In the genomic region with DNA sequence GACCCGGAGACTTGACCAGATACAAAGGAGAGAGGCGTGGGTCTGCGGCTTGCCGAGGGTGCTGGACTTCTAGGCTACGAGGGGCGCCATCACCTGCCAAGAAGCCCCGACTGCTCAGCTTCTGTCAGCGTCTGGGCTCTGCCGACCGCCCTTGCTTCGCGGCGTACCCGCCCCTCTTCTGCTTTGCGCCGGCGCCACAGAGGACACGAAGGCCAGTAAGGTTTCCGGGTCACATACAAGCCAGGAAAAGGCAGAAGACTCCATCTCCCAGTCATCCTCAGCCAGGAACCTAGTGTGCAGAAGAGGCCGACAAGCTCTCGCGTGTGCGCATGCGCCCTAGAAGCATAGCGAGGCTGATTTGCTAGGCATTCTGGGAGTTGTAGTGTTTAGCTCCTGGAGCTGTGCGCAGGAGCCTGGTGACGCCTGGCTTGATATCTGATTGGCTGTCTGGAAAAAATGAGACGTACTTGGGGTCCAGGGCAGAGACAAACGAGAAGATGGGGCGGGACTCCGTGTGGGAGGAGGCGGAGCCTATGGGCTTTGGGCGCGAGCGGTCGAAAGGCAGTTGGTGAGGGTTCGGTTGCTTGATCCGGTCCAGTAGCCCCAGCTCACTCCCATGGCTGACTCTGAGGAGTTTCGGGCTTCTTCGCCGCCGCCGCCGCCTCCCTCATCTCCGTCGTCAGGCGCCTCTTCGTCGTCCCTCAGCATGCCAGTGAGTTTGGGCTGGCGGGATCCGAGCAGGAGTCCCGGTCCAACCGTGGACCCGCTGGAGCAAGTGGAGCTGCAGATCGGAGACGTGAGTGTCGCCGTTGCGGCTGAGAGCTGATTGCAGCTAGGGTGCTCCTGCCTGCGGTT, we compare ENCODE assay signal across 8 mouse cellular contexts. TPM values are rescaled to one million over a fixed set of nuclear protein-coding genes. Genes with fewer than 3 reads are reported as not detected.
DNase-seq lines count a peak whose midpoint lies in the region; ATAC-seq and TF ChIP-seq lines count a peak whose summit lies in the region.

A gene (plus strand): TSS at position 519 of the 855 bp plus-strand sequence.

- ATAC-seq in heart, embryonic 15.5 days (replicated peaks; ENCODE audit: insufficient number of reproducible peaks, insufficient read depth, low FRiP score, low read depth), result peak; percentile 98
- ATAC-seq in liver, embryonic 14.5 days (ENCODE audit: insufficient read depth), result peak; percentile 98
- peak; percentile 99 for ATAC-seq in neural tube, embryonic 11.5 days (ENCODE audit: insufficient read depth, low FRiP score, low TSS enrichment)
- ATAC-seq in stomach, postnatal 0 days (ENCODE audit: low FRiP score, low TSS enrichment), result peak; percentile 99

- H3K9me3 ChIP-seq in forebrain, embryonic 10.5 days, result peaks cover 19% of the 10 kb centered on the region
- no peaks in the 10 kb centered on the region for H3K9me3 ChIP-seq in heart, embryonic 15.5 days (replicated peaks)
- no peaks in the 10 kb centered on the region; the same call in 1 of the 2 replicates for H3K9me3 ChIP-seq in liver, embryonic 14.5 days (ENCODE audit: control insufficient read depth, low read length)
- H3K9me3 ChIP-seq in neural tube, embryonic 11.5 days (ENCODE audit: control insufficient read depth, low read length), result no peaks in the 10 kb centered on the region
- H3K9me3 ChIP-seq in stomach, postnatal 0 days (ENCODE audit: control insufficient read depth, low read length), result no peaks in the 10 kb centered on the region

- H3K36me3 ChIP-seq in forebrain, embryonic 10.5 days (replicated peaks), result peaks cover 30% of the 10 kb centered on the region
- H3K36me3 ChIP-seq in heart, embryonic 15.5 days, result peaks cover 22% of the 10 kb centered on the region
- peaks cover 18% of the 10 kb centered on the region for H3K36me3 ChIP-seq in liver, embryonic 14.5 days (replicated peaks; ENCODE audit: control insufficient read depth, insufficient read depth, low read depth)
- H3K36me3 ChIP-seq in neural tube, embryonic 11.5 days (ENCODE audit: control insufficient read depth, insufficient read depth, low read length), result peaks cover 10% of the 10 kb centered on the region
- peaks cover 2% of the 10 kb centered on the region; the same call in 1 of the 2 replicates for H3K36me3 ChIP-seq in stomach, postnatal 0 days (ENCODE audit: control insufficient read depth, insufficient read depth, low read length)

- no peaks in the 10 kb centered on the region for H3K27me3 ChIP-seq in forebrain, embryonic 10.5 days (ENCODE audit: poor library complexity, severe bottlenecking)
- H3K27me3 ChIP-seq in heart, embryonic 15.5 days, result no peaks in the 10 kb centered on the region
- H3K27me3 ChIP-seq in liver, embryonic 14.5 days (ENCODE audit: control insufficient read depth, insufficient read depth, low read length), result no peaks in the 10 kb centered on the region
- no peaks in the 10 kb centered on the region for H3K27me3 ChIP-seq in neural tube, embryonic 11.5 days (ENCODE audit: control insufficient read depth, insufficient read depth, low read length)
- H3K27me3 ChIP-seq in stomach, postnatal 0 days (ENCODE audit: control insufficient read depth, insufficient read depth, low read length), result no peaks in the 10 kb centered on the region

- peaks cover 25% of the 10 kb centered on the region for H3K4me1 ChIP-seq in forebrain, embryonic 10.5 days
- peaks cover 8% of the 10 kb centered on the region for H3K4me1 ChIP-seq in heart, embryonic 15.5 days (replicated peaks)
- peaks cover 0 to 2% of the 10 kb centered on the region in 2 experiments; a peak in 2 of 4 replicates for H3K4me1 ChIP-seq in liver, embryonic 14.5 days (replicated peaks; ENCODE audit: control insufficient read depth in 2 of 2, insufficient read depth in 2 of 2, low read length in 1 of 2)
- H3K4me1 ChIP-seq in neural tube, embryonic 11.5 days (ENCODE audit: control insufficient read depth, insufficient read depth, low read length), result no peaks in the 10 kb centered on the region
- H3K4me1 ChIP-seq in stomach, postnatal 0 days (replicated peaks; ENCODE audit: control insufficient read depth, insufficient read depth), result no peaks in the 10 kb centered on the region

- peak within 1 kb of the TSS; percentile 83 for H3K4me3 ChIP-seq in forebrain, embryonic 10.5 days
- peak within 1 kb of the TSS; percentile 74 for H3K4me3 ChIP-seq in heart, embryonic 15.5 days
- peak within 1 kb of the TSS; percentile 89 to 91 for H3K4me3 ChIP-seq in liver, embryonic 14.5 days (ENCODE audit: insufficient read depth in 1 of 2, low read depth in 2 of 2, low read length in 2 of 2)
- peak within 1 kb of the TSS; percentile 63 for H3K4me3 ChIP-seq in neural tube, embryonic 11.5 days (ENCODE audit: low read depth, low read length)
- peak within 1 kb of the TSS; percentile 73 for H3K4me3 ChIP-seq in stomach, postnatal 0 days (ENCODE audit: low read depth, low read length)

- peak within 1 kb of the TSS; percentile 78 for H3K9ac ChIP-seq in heart, embryonic 15.5 days
- H3K9ac ChIP-seq in liver, embryonic 14.5 days (replicated peaks), result peak within 1 kb of the TSS; percentile 90
- peak within 1 kb of the TSS; percentile 70 for H3K9ac ChIP-seq in neural tube, embryonic 11.5 days (ENCODE audit: low read length)
- H3K9ac ChIP-seq in stomach, postnatal 0 days (ENCODE audit: low read length), result peak within 1 kb of the TSS; percentile 71

- 0 out of 2 replicates have a peak, but pooled peaks have one; percentile 5 for TF ChIP-seq EP300 in liver, embryonic 14.5 days (IDR thresholded peaks at IDR 0.05; ENCODE audit: low read depth)
- TF ChIP-seq EP300 in stomach, postnatal 0 days (optimal IDR thresholded peaks at IDR 0.05), result no peak

- peak within 1 kb of the TSS; percentile 78 for H3K4me2 ChIP-seq in heart, embryonic 15.5 days
- peak within 1 kb of the TSS; percentile 90 for H3K4me2 ChIP-seq in liver, embryonic 14.5 days (ENCODE audit: low read depth)
- H3K4me2 ChIP-seq in neural tube, embryonic 11.5 days (ENCODE audit: low read depth), result peak within 1 kb of the TSS; percentile 58
- H3K4me2 ChIP-seq in stomach, postnatal 0 days (replicated peaks; ENCODE audit: low read depth), result peak within 1 kb of the TSS; percentile 76

- DNase-seq in CD8-positive naive resting alpha-beta T cell, adult 2 months (ENCODE audit: low read depth in 2 of 2, low spot score in 2 of 2), result peak; percentile 91 to 94
- DNase-seq in c-Kit-positive CD71-negative TER-119-negative erythroid progenitor cells, embryonic 14.5 days (ENCODE audit: low read depth), result peak; percentile 97
- DNase-seq in forebrain, embryonic 10.5 days (ENCODE audit: extremely low spot score, low spot score), result peak; percentile 96
- peak; percentile 95 to 99 for DNase-seq in kidney, postnatal 25 days
- peak; percentile 99 for DNase-seq in liver, embryonic 14.5 days (ENCODE audit: low read depth in 3 of 3, low spot score in 3 of 3)
- DNase-seq in neural tube, embryonic 11.5 days (ENCODE audit: low spot score), result peak; percentile 94
- peak; percentile 93 for DNase-seq in stomach, postnatal 0 days (ENCODE audit: low spot score)

- peak within 1 kb of the TSS; percentile 95 for H3K27ac ChIP-seq in forebrain, embryonic 10.5 days
- H3K27ac ChIP-seq in heart, embryonic 15.5 days, result peak within 1 kb of the TSS; percentile 88
- H3K27ac ChIP-seq in liver, embryonic 14.5 days, result peak within 1 kb of the TSS; percentile 87
- H3K27ac ChIP-seq in neural tube, embryonic 11.5 days (ENCODE audit: low read depth, low read length), result peak within 1 kb of the TSS; percentile 54; the same call in 1 of the 2 replicates
- H3K27ac ChIP-seq in stomach, postnatal 0 days (replicated peaks), result peak within 1 kb of the TSS; percentile 93

- TF ChIP-seq CTCF in liver, embryonic 14.5 days (IDR thresholded peaks at IDR 0.05; ENCODE audit: low read depth), result no peak
- TF ChIP-seq CTCF in stomach, postnatal 0 days (IDR thresholded peaks at IDR 0.05; ENCODE audit: low read depth), result no peak

- WGBS in forebrain, embryonic 10.5 days, result under 1% methylated on average over 60 of the region's 60 CpGs
- WGBS in heart, embryonic 15.5 days, result under 1% methylated on average over 60 of the region's 60 CpGs
- WGBS in liver, embryonic 14.5 days (ENCODE audit: insufficient replicate concordance), result under 1% methylated on average over 60 of the region's 60 CpGs
- WGBS in neural tube, embryonic 11.5 days, result under 1% methylated on average over 60 of the region's 60 CpGs
- WGBS in stomach, postnatal 0 days, result under 1% methylated on average over 60 of the region's 60 CpGs

RNA-seq across cellular contexts. Expression of the gene that starts here (rescaled TPM):
- polyA plus RNA-seq in forebrain, embryonic 10.5 days (2016; fragmentation: Nextera tagmentation; extraction: Ambion mirVana), result 23.6 and 23.9 TPM in 2 replicates
- polyA plus RNA-seq in heart, embryonic 15.5 days (2015; fragmentation: Nextera tagmentation; extraction: Ambion mirVana), result 22.6 and 23.7 TPM in 2 replicates
- polyA plus RNA-seq in liver, embryonic 14.5 days (2012; rRNA removed), result 7.3 and 8.3 TPM in 2 replicates
- polyA plus RNA-seq in liver, embryonic 14.5 days (2014; fragmentation: Nextera tagmentation; extraction: Ambion mirVana), result 15.3 and 16.8 TPM in 2 replicates
- 21.5 and 25.3 TPM in 2 replicates for polyA plus RNA-seq in neural tube, embryonic 11.5 days (2014; fragmentation: Nextera tagmentation; extraction: Ambion mirVana)
- 10.1 and 11.1 TPM in 2 replicates for polyA plus RNA-seq in stomach, postnatal 0 days (2015; fragmentation: Nextera tagmentation; extraction: Ambion mirVana)

Comparison
In these comparisons a context has a peak if more than half of its experiments do, and no peak if none do; other contexts are left out.
1. Peak in every context shown above with its lines: DNase-seq, ATAC-seq, H3K4me3 ChIP-seq and H3K27ac ChIP-seq.